Mouse (Mus musculus) embryonic fibroblast, embryonic 13.5 days (primary cell): ENCODE measurements at regions not wholly inside any gene's neighbourhood (a gene's known extent, or its start where the extent isn't known, plus 50 kb on each side); places are given as distances from the start of the nearest gene placed in this dataset.

ENCODE experiments used
- CTCF ChIP-seq: IDR thresholded peaks from 2 replicates; pipeline ENCODE4 v1.5.1; 2011; ENCODE audit warnings: mild to moderate bottlenecking, control low read depth, low read length, moderate library complexity, borderline replicate concordance; ENCODE audit not compliant: insufficient read depth
- POLR2A ChIP-seq: IDR thresholded peaks from 2 replicates; pipeline ENCODE4 v1.6.1; 2011; ENCODE audit warnings: low read depth, mild to moderate bottlenecking, control low read depth, low read length, moderate library complexity

GRCm38 (mm10) chr17:47168105-47168504, 157.7 kb upstream of the Ubr2 start:
- TF ChIP-seq POLR2A (no peak), CTCF (no peak)
